Mouse (Mus musculus): ENCODE results near the gene Il33. TPM values are rescaled to one million over a fixed set of nuclear protein-coding genes. Genes with fewer than 3 reads are reported as not detected.

The Il33 gene
- polyA plus RNA-seq, 1 experiment = not detected

DNA sequence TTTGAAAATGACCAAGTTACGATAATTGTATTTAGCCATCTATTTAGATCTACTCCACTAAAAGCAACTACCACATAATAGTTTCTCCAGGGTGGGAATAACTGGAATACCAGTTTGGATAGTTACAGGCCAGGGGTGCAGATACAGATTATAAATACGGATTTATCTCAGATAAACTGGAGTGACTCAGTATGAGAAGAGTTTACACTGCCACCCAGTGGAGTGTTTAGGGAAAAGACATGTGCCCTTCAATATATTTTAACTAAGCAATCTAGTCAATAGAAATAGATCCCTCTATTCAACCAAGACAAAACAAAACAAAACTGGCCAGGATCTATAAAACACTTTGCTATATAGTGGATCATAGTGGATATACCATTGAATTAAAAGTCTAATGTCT, 53.9 kb downstream of the Il33 start:
- no peak overlapping the region for H3K4me3 ChIP-seq (ENCODE audit: insufficient read depth, low read length)
- no peak for TF ChIP-seq CTCF (IDR thresholded peaks at IDR 0.05; ENCODE audit: low read depth, low read length)
- no peak for TF ChIP-seq POLR2A (IDR thresholded peaks at IDR 0.05; ENCODE audit: borderline replicate concordance, low read depth, low read length)
- no peak overlapping the region for H3K27ac ChIP-seq (ENCODE audit: insufficient read depth, low read depth, low read length)
- H3K4me1 ChIP-seq (ENCODE audit: control insufficient read depth, insufficient read depth, low read length) = no peaks in the 10 kb centered on the region

DNA sequence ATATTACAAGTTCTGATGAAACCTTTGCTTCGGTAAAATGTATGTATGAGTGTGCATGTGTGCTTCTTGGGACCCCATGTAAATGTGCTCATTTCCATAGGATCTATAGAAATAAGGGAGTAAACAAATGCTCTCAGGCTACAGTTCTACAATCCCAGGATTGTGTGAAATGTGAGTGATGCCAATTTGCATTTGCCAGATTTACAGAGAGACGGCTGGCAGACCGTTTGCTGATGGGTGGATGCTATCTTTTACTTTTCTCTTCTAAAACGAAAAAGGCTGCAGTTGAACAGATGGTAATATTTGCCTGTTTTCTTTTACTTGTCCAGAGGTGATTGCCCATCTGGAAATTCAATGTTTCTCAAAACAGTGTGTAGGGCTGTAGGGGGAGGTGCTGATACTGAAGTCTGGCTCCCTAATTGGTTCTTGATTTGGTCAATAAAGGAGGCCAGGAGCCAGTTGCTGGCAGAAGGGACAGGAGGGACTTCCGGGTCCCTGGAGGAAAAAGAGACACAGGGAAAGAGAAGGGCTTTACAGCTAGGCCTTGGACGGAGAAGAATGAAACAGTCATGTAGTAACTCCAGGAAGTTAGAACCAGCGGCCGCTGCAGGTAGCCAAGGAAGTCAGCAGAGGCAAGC, 54.7 kb downstream of the Il33 start:
- Histone ChIP-seq H3K4me3 (ENCODE audit: insufficient read depth, low read length) (no peak overlapping the region), H3K27ac (ENCODE audit: insufficient read depth, low read depth, low read length) (no peak overlapping the region), H3K4me1 (ENCODE audit: control insufficient read depth, insufficient read depth, low read length) (no peaks in the 10 kb centered on the region)
- no peak for TF ChIP-seq POLR2A (IDR thresholded peaks at IDR 0.05; ENCODE audit: borderline replicate concordance, low read depth, low read length)
- no peak for TF ChIP-seq CTCF (IDR thresholded peaks at IDR 0.05; ENCODE audit: low read depth, low read length)

- no peak overlapping the region for H3K27ac ChIP-seq (ENCODE audit: insufficient read depth, low read depth, low read length)
- no peak overlapping the region for H3K4me3 ChIP-seq (ENCODE audit: insufficient read depth, low read length)
- H3K4me1 ChIP-seq (ENCODE audit: control insufficient read depth, insufficient read depth, low read length) = no peaks in the 10 kb centered on the region
- TF ChIP-seq CTCF (IDR thresholded peaks at IDR 0.05; ENCODE audit: low read depth, low read length) = no peak
- TF ChIP-seq POLR2A (IDR thresholded peaks at IDR 0.05; ENCODE audit: borderline replicate concordance, low read depth, low read length) = no peak
Observed at GRCm38 (mm10) chr19:29984208-29985005, 59.5 kb downstream of the Il33 start.

DNA sequence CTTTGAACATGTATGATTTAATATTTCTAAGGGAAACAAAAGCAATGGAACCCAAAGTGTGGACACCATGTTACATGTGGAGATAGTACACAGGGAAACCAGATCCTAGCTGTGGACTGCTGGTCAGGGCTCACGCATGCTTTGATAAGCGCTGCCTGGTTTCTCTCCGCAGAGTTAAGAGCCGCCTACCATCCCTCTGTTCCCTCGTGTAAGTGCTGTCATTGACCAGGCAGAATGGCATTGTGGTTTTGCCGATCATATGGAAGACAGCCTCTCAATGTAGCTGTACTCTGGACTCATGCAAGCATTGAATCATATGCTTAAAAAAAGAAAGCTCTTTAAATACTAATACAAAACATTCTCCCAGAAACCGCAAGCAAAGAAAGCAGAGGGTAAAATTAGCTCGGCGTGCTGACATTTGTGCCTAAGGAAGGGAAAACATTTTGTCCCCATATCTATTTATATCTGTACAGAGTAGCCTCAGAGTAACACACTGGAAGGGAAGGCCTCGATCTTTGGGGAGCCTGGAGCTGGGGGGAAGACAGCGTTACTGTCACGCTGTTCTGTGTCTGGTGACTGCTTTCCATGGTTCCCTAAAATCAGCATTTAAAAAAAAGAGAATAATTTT, 61.7 kb downstream of the Il33 start:
- Histone ChIP-seq H3K4me3 (ENCODE audit: insufficient read depth, low read length) (no peak overlapping the region), H3K27ac (ENCODE audit: insufficient read depth, low read depth, low read length) (no peak overlapping the region), H3K4me1 (ENCODE audit: control insufficient read depth, insufficient read depth, low read length) (no peaks in the 10 kb centered on the region)
- TF ChIP-seq CTCF (IDR thresholded peaks at IDR 0.05; ENCODE audit: low read depth, low read length) = no peak

- Histone ChIP-seq H3K27ac (ENCODE audit: insufficient read depth, low read depth, low read length) (no peak overlapping the region), H3K4me1 (ENCODE audit: control insufficient read depth, insufficient read depth, low read length) (peaks cover 6% of the 10 kb centered on the region; the same call in 1 of the 2 replicates), H3K4me3 (ENCODE audit: insufficient read depth, low read length) (no peak overlapping the region)
- no peak for TF ChIP-seq POLR2A (IDR thresholded peaks at IDR 0.05; ENCODE audit: borderline replicate concordance, low read depth, low read length)
- no peak for TF ChIP-seq CTCF (IDR thresholded peaks at IDR 0.05; ENCODE audit: low read depth, low read length)
Observed at GRCm38 (mm10) chr19:30000406-30001365, 75.8 kb downstream of the Il33 start.

DNA sequence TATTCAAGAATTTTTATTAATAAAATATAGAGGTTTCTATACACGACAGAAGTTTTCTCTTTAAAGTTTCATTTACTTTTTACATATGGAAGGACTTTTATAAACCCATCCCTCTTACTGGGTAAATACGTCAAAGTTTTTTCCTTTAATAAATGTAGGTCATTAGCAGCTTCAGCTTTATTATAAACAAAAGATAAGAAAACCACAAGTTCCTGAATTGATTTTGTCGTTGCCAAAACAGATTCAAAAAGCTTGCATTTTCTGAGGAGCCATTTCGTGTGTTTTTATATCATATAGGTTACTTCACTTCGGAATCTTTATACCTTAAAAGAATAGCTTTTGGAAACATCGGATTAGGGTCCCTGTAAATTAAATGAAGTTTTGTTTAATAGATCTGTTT, 76.6 kb downstream of the Il33 start:
- no peak overlapping the region for H3K4me3 ChIP-seq (ENCODE audit: insufficient read depth, low read length)
- no peak overlapping the region for H3K27ac ChIP-seq (ENCODE audit: insufficient read depth, low read depth, low read length)
- peaks cover 6% of the 10 kb centered on the region; the same call in 1 of the 2 replicates for H3K4me1 ChIP-seq (ENCODE audit: control insufficient read depth, insufficient read depth, low read length)
- no peak for TF ChIP-seq CTCF (IDR thresholded peaks at IDR 0.05; ENCODE audit: low read depth, low read length)
- no peak for TF ChIP-seq POLR2A (IDR thresholded peaks at IDR 0.05; ENCODE audit: borderline replicate concordance, low read depth, low read length)

DNA sequence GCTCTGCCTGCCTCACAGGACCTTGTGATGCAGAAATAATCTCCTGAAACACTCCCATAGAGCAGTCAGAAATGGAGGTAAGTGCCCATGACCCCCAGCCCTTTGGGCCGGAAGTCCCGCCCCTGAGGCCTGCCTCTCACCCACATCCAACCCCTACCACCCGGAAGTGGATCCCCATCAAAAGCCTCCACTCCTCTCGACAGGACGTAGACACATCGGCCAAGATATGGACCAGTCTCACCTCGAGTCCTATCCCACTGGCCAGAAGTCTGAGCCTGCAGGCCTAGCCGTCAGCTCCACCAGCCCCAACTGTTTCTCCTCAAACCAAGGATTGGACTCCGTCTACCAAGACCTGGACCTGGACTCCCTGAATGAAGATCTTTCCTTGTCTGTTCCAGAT, 78.7 kb downstream of the Il33 start, which contains the start of gene Trpd52l3:
Gene Trpd52l3, plus strand, starts transcription at position 170 of the 400 bp plus-strand sequence.
- no peak for TF ChIP-seq CTCF (IDR thresholded peaks at IDR 0.05; ENCODE audit: low read depth, low read length)
- TF ChIP-seq POLR2A (IDR thresholded peaks at IDR 0.05; ENCODE audit: borderline replicate concordance, low read depth, low read length) = no peak
- peaks cover 6% of the 10 kb centered on the region; the same call in 1 of the 2 replicates for H3K4me1 ChIP-seq (ENCODE audit: control insufficient read depth, insufficient read depth, low read length)
- H3K27ac ChIP-seq (ENCODE audit: insufficient read depth, low read depth, low read length) = no peak within 1 kb of the TSS
- H3K4me3 ChIP-seq (ENCODE audit: insufficient read depth, low read length) = no peak within 1 kb of the TSS

- Histone ChIP-seq H3K4me3 (ENCODE audit: insufficient read depth, low read length) (no peak overlapping the region), H3K4me1 (ENCODE audit: control insufficient read depth, insufficient read depth, low read length) (peaks cover 9% of the 10 kb centered on the region), H3K27ac (ENCODE audit: insufficient read depth, low read depth, low read length) (no peak overlapping the region)
- TF ChIP-seq CTCF (IDR thresholded peaks at IDR 0.05; ENCODE audit: low read depth, low read length) (no peak), POLR2A (IDR thresholded peaks at IDR 0.05; ENCODE audit: borderline replicate concordance, low read depth, low read length) (no peak)
Observed at GRCm38 (mm10) chr19:30006371-30006770, 81.5 kb downstream of the Il33 start.

Other genes with a start within 250 kb of the Il33 start
- gene Mlana, start 227.3 kb upstream of the Il33 start, polyA plus RNA-seq (2012; ENCODE audit: insufficient read depth, insufficient read length, missing spikeins) = not detected in 2 replicates
- gene 9930021J03Rik, start 119.1 kb upstream of the Il33 start, polyA plus RNA-seq (2012; ENCODE audit: insufficient read depth, insufficient read length, missing spikeins) = 14.3 and 16.7 TPM in 2 replicates
- gene Ranbp6, start 112.1 kb upstream of the Il33 start, polyA plus RNA-seq (2012; ENCODE audit: insufficient read depth, insufficient read length, missing spikeins) = 7.6 and 8.6 TPM in 2 replicates
- not detected in 2 replicates for gene Trpd52l3, start 78.7 kb downstream of the Il33 start, polyA plus RNA-seq (2012; ENCODE audit: insufficient read depth, insufficient read length, missing spikeins)
- gene Uhrf2, start 105.4 kb downstream of the Il33 start, polyA plus RNA-seq (2012; ENCODE audit: insufficient read depth, insufficient read length, missing spikeins) = 95.4 and 103 TPM in 2 replicates

All from bone marrow macrophage, adult 2 months (primary cell).